Mouse (Mus musculus): Measurements from ENCODE around the gene Lrba.

Gene Lrba

DNA sequence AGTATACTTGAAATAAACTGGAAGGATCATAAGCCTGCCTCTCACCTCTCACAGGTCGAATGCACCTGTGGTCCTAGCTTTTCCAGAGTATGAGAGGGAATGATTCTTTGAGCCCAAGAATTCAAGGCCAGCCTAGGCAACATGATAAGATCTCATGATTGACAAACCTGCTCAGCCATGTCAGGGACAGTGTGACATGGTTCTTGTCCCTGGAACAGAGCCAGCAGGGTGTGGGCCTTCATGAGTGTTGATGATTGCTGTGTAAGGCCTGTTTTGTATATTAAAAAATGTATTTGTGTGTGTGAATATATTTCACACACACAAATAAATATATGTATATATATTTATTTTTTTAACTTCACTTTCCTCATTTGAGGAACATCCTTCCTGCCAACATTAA lies 29.3 kb downstream of the Lrba start:
- no peak for DNase-seq (ENCODE audit: low read depth, low spot score)

DNA sequence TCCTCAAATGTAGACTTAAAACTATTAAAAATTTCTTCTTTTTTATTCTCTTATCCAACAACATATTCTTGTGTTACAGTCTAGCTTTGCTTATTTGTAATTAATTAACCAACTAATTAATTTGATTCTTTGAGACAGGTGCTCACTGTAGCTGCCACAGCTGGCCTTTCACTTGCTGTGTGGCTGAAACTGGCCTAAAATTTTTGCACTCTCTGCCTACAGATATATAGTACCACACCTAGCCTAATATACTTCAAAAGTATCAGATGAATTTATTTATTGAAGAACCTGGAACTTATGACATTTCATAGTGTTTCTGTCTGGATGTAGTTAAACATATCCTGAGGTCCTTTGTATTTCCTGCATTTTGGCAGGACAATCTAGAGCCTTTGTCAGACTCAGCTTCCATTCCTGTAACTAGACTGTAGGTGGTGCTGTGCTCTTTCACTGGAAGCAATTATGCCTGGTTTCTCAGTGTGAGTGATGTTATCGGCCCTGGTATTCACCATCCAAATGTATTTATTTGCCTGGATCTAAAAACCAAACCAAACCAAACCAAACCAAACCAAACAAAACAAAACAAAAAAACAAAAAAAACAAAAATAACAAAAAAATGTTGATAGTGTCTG lies 43.7 kb downstream of the Lrba start:
- DNase-seq (ENCODE audit: low read depth, low spot score): peak; percentile 70

DNA sequence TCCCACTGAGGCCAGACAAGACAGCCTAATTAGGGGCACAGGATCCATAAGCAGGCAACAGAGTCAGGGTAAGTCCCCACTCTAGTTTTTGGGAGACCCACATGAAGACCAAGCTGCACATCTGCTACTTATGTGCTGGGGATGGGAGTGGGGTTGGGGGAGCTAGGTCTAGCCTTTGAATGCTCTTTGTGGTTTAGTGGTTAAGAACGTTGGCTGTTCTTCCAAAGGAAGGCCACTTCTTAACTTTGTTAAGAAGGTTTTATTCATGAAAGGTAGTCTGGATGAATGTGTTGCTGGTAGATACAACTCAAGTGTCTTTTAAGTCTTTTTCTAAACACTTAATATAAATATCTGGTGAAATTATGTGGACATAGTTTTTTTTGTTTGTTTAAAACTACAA lies 51.2 kb downstream of the Lrba start:
- DNase-seq (ENCODE audit: low read depth, low spot score): no peak

DNA sequence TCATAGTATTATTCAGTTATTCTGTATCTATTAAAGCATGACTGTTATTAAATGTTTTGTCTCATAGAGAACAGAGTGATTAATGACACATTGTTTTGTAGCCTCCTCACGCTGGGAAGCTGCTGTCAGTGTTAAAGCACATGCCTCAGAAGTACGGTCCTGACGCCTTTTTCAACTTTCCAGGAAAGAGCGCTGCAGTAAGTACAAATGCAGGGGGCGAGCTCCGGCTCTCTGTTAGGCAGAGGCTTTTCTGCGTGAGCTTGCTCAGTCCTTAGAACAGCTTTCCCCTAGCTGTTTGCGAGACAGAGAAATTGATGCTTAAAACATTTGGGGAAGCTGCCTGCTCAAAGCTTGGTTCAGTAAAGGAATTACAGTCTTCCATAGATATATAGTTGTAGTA lies 66.8 kb downstream of the Lrba start:
- DNase-seq (ENCODE audit: low read depth, low spot score): no peak

DNA sequence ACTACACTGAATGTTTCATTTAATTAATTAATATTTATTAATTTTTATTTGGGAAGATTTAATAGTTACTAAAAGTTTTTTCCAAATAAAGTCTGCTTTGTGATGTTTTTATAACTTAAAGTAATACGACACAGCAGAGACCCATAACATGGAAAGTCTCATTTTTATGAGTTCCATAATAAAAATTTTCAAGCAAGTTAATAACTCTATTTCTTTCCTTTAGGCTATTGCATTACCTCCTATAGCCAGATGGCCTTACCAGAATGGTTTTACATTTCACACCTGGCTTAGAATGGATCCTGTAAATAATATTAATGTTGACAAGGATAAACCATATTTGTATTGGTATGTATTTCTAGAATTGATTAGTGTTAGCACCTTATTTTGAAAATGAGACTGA lies 70.4 kb downstream of the Lrba start:
- DNase-seq (ENCODE audit: low read depth, low spot score): no peak

DNA sequence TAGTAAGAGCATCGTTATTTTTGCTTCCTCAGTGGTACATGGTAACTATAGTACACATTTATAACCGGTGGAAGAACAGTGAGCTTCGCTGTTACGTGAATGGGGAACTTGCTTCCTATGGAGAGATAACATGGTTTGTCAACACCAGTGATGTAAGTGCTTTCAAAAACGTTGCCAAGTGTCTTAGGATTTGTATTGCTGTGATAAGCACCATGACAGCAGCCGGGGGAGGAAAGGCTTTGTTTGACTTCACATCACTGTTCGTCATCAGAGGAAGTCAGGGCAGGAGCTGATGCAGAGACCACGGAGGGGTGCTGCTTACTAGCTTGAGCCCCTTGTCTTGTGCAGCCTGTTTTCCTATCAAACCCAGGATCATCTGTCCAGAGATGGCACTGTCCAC lies 71.7 kb downstream of the Lrba start:
- no peak for DNase-seq (ENCODE audit: low read depth, low spot score)

DNA sequence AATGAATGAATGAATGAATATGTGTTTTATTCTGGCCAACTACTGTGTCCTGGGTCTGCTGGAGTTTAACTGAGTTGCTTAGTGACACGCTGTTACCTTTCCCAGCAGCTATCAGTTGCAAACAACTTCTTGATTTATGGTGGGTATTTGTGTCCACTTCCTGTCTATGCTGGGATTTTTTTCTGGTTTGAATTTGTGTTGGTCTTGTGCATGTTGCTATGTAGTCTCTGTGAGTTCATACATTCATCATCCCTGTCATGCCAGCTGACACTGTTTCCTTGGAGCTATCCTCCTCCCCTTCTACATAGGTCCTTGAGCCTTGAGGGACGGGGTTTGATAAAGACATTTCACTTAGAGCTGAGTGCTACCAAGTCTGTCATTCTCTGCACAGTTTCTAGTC lies 84.4 kb downstream of the Lrba start:
- no peak for DNase-seq (ENCODE audit: low read depth, low spot score)

DNA sequence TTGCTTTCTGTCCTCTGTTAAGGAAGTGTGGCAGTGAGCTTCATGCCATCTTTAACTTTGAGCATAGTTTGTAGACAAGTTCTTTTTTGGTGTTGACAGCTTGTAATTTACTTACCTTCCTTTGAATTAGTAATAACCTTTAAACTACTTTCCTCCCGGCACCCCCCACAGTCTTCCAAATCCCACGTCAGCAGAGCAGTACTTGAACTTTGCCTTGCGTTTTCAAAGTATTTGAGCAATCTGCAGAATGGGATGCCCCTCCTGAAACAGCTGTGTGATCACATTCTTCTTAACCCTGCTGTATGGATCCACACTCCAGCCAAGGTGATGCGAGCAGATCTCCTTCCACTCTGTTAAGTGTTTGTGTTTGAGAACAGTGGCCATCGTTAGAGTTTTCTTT lies 85.7 kb downstream of the Lrba start:
- peak; percentile 44 for DNase-seq (ENCODE audit: low read depth, low spot score)

DNA sequence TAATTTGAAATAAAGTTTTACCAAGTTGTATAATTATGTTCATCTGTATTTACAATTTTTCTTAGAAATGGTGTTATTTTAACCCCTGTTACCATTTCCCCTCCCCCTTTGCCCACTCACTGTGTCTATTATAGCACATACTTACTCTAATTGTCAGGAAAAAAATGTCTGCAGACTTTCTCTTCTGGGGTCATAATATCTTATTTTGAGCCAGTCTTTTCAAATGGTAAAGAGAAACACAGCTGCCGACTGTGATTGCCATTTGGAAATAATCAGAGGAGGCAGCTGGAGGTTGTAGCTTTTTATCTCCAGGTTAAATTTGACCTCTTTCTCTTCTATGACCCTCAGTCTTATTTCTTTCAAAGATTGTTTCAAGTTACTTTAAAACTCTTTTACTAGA lies 86.9 kb downstream of the Lrba start:
- peak; percentile 68 for DNase-seq (ENCODE audit: low read depth, low spot score)

DNA sequence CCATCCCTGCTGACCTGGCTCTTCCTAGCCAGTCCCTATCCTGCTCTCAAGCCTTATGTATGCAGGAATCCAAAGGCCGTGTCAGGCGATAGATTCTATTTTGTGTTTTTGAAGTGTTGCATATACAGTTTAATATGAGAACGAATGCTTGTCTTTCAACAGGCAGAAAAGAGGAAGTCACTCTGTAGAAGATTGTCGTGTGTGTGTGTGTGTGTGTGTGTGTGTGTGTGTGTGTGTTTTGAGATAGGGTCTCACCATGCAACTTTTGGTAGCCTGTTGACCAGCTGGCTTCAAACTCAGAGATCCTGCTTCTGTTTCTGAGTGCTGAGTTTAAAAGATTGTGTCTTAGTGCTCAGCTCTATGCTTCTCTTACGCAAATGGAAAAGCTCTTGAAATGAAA lies 93.2 kb downstream of the Lrba start:
- DNase-seq (ENCODE audit: low read depth, low spot score): no peak

DNA sequence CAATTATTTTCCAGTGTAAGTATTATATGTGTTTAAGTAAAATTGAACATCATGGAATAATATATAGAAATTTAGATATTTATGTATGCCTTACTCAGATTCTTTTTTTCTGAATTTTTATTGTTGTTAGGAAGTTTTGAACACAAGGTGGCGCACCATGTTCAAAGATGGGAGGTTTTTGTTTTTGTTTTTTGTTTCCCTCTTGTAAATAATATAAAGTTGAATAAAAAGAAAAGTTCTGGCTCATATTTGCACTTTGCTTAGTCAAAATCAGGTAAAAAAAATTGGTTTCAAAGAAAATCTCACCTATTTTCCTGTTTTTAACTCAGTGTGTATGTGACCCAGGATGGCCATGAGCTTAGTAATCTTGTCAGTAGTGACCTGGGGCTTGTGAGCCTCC lies 104.1 kb downstream of the Lrba start:
- DNase-seq (ENCODE audit: low read depth, low spot score): no peak

DNA sequence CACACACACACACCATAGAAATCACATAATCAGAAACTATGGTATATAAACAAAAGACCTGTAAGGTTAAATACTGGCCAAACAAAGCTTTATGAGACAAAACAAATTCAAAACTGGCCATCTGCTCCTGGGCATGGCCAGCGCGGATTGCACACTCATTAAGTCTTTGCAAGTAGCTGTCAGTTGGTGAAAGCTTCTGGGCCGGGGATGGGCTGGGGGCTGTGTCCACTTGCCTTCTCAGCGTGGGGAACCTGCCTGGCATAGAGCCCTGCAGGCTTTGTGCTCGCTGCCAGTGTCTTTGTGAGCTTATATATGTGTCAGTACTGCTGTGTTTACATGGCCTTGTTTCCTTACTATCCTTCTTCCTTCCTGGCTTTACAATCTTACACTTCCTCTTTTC lies 118.8 kb downstream of the Lrba start:
- DNase-seq (ENCODE audit: low read depth, low spot score): no peak

DNA sequence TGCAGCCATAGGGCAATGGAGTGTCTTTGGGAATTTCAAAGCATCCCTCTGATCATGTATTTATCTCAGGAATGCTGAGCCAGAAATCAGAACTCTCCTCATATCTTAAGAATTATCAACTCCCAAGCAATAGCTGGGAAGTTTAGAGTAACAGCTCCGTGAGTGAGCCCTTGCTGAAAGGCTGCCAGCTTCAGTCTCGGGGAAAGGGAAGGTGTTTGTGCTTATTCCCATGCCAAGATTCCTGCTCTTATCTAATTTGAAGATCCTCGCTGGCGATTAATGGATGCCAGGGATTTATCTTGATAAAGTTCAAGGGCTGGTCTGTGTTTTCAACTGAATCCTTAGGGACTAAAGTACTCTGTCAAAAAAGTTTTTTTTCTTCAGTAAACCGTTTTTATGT lies 138.0 kb downstream of the Lrba start:
- no peak for DNase-seq (ENCODE audit: low read depth, low spot score)

DNA sequence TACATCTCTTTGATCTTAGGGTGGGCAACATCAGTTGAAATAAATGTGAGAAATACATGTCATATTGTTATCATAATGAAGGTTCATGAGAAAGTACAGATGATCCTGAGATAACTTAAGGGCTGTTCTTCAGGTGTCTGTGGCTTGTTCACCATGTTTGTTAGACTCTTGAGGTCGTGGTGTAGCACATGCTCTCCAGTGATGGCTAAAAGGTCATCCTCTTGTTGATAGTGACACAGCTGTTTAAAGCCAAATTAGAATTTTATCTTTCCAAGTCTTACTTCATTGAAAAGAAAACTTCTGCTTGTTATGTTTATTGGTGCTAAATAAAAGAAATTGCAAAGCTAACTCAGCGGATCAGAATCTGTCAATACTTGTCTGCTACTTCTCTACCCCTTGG lies 147.0 kb downstream of the Lrba start:
- no peak for DNase-seq (ENCODE audit: low read depth, low spot score)

DNA sequence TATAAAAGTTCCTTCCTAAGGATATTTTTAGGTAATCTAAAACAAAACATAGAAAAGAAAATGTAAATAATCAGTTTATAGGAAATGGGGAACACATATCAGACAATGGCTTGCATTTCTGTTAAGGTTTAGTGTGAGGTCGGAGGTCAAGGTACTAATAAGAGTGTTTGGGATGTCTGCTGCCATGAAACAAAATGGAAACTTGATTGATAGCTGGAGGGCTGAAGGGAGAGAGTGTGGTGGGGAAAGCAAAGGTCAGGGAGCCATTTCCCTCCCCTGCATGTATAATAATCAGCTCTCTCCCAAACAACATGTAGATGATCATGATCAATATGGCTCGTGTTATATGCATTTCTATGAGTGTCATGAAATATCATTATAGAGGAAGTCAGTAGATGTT lies 150.8 kb downstream of the Lrba start:
- DNase-seq (ENCODE audit: low read depth, low spot score): no peak

DNA sequence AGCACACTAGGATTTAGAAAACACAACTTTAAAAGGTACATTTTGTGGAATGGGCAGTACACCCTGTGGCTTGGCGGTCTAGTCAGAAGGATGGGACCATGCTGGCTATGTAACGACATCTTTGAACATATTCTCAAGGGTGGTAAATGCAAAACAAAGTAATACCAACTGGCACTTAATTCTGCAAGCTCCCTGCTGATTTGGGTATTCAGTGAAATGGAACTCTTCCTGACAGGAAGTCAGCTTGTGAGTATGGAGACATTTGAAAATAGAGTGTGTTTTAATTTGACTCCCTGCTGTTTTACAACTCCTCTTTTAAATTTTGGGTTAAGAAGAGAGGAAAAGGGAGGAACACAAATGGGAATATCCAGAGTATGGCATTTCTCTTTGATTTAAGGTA lies 158.1 kb downstream of the Lrba start:
- peak; percentile 64 for DNase-seq (ENCODE audit: low read depth, low spot score)

DNA sequence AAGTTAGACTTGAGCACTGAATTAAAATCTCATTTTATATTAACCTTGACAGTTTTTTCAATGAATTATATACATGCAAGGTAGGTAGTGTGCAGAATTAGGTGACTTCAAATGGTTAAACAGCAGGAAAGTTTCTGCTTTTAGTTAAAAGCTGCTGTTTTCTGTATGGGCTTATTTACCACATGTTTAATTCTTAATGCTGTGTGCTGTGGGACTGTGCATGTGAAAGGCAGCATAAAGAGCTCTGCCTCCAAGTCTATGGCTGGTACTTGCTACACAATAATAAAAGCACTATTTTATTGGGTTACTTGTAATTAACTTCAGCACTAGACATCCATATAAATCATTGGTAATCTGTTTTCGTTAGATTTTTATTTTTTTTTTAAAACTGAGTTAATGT lies 160.6 kb downstream of the Lrba start:
- peak; percentile 57 for DNase-seq (ENCODE audit: low read depth, low spot score)

DNA sequence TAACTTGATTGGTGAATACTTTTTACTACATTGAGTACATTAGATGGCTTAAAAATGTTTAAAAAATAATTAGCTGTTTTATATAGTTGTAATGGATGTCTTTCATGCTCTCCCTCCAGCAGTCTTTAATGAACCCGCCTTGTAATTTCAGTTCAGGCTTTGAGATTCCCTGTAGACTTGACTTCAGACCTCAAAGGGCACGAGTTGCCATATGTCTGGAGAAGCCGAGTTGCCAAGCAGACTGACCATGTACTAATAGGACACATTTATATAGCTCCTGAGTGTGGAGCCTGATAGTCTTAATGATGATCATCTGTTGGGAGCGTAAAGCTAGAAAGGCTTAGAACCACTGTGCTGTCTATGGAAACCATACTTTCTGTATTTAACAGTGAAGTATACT lies 161.8 kb downstream of the Lrba start:
- peak; percentile 72 for DNase-seq (ENCODE audit: low read depth, low spot score)

DNA sequence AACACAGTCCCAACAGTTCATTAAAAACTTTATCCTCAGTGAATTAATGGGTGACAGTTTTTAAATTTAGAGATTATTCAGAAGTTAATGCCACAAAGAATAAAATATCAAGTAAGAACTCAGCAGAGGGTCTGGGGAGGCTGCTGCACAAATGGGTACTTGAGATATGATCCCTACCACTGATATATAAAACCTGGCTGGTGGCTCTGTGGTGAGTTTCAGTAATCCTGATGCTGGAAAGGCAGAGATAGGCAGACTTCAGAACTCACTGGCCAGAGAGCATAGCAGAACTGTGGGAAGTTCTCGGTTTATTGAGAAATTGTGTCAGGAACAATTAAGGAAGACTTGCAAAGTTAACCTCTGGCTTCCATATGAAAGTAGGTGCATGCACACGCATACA lies 199.3 kb downstream of the Lrba start:
- DNase-seq (ENCODE audit: low read depth, low spot score): no peak

DNA sequence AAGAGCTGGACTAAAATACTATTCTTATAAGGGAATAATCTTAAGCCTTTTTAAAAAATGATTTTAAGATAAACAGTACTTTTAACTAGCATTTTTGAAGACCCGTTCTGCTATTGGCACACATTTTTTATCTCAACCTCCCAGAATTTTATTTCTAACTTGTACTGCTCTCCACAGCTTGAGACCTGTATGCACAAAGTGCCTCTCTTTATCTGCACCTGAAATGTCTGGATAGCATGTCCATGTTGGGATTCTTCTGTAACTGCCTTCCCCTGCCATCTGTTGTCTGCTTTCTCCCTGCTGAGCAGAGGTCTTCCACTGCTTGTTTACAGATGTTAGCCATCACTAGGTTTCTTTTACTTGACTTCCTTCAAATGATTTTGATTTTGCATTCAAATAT lies 202.3 kb downstream of the Lrba start:
- DNase-seq (ENCODE audit: low read depth, low spot score): no peak

DNA sequence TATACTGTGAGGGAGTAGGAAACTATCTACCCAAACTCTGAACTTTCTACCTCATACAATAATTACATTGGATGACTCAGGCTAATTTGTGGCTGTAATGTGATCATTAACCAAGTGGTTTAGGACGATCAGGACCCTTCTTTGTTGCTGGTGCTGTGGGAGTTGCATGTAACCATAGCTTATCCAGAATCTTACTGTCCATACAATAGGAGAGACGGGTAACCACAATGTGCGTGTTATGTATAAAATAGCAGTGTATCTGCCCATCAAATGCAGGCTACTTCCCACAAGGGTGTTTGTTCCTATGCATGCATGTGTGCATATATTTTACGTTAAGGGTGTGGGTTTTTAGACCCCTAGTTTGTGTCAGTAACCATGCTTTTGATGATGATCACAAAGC lies 219.0 kb downstream of the Lrba start:
- DNase-seq (ENCODE audit: low read depth, low spot score): no peak

DNA sequence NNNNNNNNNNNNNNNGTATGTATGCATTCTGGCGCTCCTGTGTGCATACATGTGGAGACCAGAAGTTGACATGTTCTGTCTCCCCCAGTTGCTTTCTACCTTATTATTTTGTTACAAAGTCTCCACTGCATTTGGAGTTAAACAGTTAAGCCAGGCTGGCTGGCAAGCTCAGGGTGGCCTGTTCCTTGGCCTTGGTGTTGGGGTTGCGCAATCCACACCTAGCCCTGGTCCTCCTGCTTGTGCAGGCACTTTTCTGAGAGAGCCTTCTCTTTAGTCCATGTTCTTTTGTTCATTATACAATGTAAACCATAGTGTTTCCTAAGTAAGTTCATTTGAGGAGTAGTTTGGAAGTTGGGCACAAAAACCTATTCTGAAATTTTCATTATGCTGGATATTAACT lies 226.7 kb downstream of the Lrba start:
- no peak for DNase-seq (ENCODE audit: low read depth, low spot score)

DNA sequence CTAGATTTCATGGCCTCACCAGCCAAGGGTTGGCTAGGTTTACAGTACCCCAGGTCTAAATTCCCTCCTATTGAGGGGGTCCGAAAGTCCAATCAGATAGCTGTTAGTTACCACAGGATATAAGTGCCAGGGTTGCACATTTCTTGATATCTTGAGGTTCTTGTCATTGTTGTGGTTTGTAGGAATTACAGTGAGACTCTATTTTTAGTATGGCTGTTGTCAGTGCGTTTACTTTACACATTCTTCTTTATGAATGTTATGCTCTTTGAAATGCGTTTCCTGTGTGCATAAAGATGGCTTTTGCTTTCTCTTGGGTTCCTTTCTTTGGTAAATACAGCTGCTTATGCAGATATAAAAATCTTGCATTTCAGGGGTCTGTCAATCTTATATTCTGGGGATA lies 237.1 kb downstream of the Lrba start:
- DNase-seq (ENCODE audit: low read depth, low spot score): no peak

DNA sequence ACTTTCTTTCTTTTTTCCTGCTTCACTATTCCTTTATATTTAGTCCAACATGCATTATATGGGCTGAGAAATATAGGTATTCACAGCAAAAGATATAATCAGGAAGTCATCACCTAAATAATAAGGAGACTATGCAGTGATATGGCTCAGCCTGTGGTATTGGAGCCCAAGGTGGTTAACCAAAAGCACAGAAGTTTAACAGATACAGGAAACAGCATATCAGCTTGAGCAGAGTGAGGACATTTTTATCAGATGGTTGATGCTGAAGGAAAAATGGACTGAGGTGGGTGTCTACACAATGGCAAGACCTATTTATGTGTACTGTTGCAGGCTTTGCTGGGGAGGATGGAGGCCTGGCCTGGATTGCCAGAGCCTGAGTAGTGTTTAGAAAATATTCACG lies 265.5 kb downstream of the Lrba start:
- DNase-seq (ENCODE audit: low read depth, low spot score): no peak

DNA sequence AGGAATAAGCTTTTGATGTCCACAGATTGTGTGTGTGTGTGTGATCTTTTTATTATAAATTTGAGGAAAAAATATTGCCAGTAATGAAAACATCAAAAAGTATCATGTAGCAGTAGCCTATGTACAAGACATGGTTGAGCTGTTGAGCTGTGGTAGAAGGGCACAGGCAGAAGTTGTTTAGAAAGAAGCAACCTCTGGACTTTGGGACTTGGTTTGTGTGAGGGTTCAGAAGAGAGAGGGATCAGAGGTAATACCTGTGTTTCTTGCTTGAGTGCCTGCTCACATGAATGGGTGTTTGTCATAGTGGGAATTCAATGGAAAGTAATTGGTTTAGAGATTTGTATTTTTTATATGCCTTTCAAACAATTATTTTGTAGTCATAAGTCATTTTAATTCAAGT lies 276.1 kb downstream of the Lrba start:
- DNase-seq (ENCODE audit: low read depth, low spot score): no peak
